Comparison of ENCODE assay signal across 8 mouse cellular contexts in the genomic region with DNA sequence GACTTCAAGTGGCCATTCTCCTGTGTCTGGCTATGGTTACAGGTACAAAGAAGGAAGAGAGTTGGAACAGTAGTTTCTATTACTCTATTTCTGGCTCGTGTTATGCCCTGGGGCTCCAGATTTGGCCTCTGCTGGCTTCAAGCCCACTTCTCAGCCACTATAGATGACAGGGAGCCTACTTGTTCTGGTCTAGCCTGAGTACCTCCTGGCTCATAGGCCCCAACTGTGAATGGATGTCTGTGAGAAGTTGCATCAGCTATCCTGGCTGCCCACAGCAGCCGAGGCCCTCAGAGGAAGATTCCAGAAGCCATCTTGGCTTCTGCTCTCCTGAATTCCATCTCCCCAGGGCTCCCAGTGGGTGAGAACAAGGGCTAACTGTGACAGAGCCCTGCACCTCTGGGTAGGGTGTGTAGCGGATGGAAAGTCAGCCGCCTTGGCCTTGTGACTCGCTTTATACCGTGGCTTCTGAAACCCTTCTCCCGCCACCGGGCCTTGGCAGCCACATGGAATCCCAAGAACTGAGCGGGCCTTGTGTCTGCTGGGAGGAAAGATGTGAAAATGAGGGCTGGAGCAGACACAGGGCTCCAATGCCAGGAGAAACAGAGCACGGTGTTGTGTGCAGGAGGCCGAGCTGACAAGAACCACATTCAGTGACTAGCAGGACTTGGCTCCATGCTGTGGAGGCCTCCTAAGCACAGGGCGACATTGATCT. TPM values are rescaled to one million over a fixed set of nuclear protein-coding genes. Genes with fewer than 3 reads are reported as not detected.
DNase-seq lines count a peak whose midpoint lies in the region; ATAC-seq and TF ChIP-seq lines count a peak whose summit lies in the region.

No protein-coding gene starts in this region.

- H3K27ac ChIP-seq in embryonic facial prominence, embryonic 15.5 days (replicated peaks): peak overlapping the region; percentile 4
- H3K27ac ChIP-seq in limb, embryonic 14.5 days (replicated peaks; ENCODE audit: low read depth, low read length): peak overlapping the region; percentile 81

- TF ChIP-seq POLR2A in limb, embryonic 14.5 days (IDR thresholded peaks at IDR 0.05; ENCODE audit: borderline replicate concordance, extremely low read depth, insufficient read depth, insufficient read length): no peak

- no peak overlapping the region for H3K4me3 ChIP-seq in embryonic facial prominence, embryonic 15.5 days (replicated peaks)
- no peak overlapping the region for H3K4me3 ChIP-seq in limb, embryonic 14.5 days (replicated peaks; ENCODE audit: low read length)

- peak; percentile 71 for ATAC-seq in embryonic facial prominence, embryonic 15.5 days (ENCODE audit: insufficient number of reproducible peaks, low FRiP score, low TSS enrichment, low read depth)
- ATAC-seq in limb, embryonic 14.5 days (ENCODE audit: low FRiP score, low read depth): peak; percentile 71

- H3K4me2 ChIP-seq in embryonic facial prominence, embryonic 15.5 days (replicated peaks): no peak overlapping the region
- no peak overlapping the region for H3K4me2 ChIP-seq in limb, embryonic 14.5 days (replicated peaks; ENCODE audit: low read depth, low read length, severe bottlenecking)

- H3K36me3 ChIP-seq in embryonic facial prominence, embryonic 15.5 days: no peaks in the 10 kb centered on the region
- H3K36me3 ChIP-seq in limb, embryonic 14.5 days (ENCODE audit: control insufficient read depth, insufficient read depth, low read length): no peaks in the 10 kb centered on the region

- intact Hi-C loops in heart, postnatal 10 days (cut with DNase I): no loop called here

- no peaks in the 10 kb centered on the region for H3K27me3 ChIP-seq in embryonic facial prominence, embryonic 15.5 days
- H3K27me3 ChIP-seq in limb, embryonic 14.5 days (ENCODE audit: control insufficient read depth, insufficient read depth, low read length): no peaks in the 10 kb centered on the region

- whole genome bisulfite sequencing in embryonic facial prominence, embryonic 15.5 days: 75% methylated on average over 12 of the region's 12 CpGs
- 72% methylated on average over 12 of the region's 12 CpGs for WGBS in limb, embryonic 14.5 days

- H3K4me1 ChIP-seq in embryonic facial prominence, embryonic 15.5 days: no peaks in the 10 kb centered on the region
- peaks cover 31% of the 10 kb centered on the region for H3K4me1 ChIP-seq in limb, embryonic 14.5 days (ENCODE audit: control insufficient read depth, insufficient read depth, low read length)

- peak; percentile 29 to 47 for DNase-seq in kidney, adult 8-10 months
- DNase-seq in kidney, postnatal 36 days: no peak
- peak; percentile 28 to 30 for DNase-seq in heart, postnatal 10 days
- peak; percentile 47 for DNase-seq in limb, embryonic 14.5 days (ENCODE audit: low spot score)
- no peak for DNase-seq in ovary, postnatal 10 days (ENCODE audit: low spot score)
- no peak for DNase-seq in spleen, postnatal 10 days (ENCODE audit: low spot score in 2 of 2)
- DNase-seq in thymus, postnatal 25 days: no peak

- H3K9me3 ChIP-seq in embryonic facial prominence, embryonic 15.5 days (replicated peaks): no peaks in the 10 kb centered on the region
- no peaks in the 10 kb centered on the region for H3K9me3 ChIP-seq in limb, embryonic 14.5 days (ENCODE audit: control insufficient read depth, low read length)

- no peak overlapping the region for H3K9ac ChIP-seq in embryonic facial prominence, embryonic 15.5 days
- H3K9ac ChIP-seq in limb, embryonic 14.5 days (ENCODE audit: low read depth, low read length, severe bottlenecking): no peak overlapping the region

RNA-seq across cellular contexts. Expression of gene Xylt1, which starts 55.1 kb away (rescaled TPM):
- polyA plus RNA-seq in embryonic facial prominence, embryonic 15.5 days (2015; fragmentation: Nextera tagmentation; extraction: Ambion mirVana): 2.3 and 2.7 TPM in 2 replicates
- 1 to 10 TPM; 6.4 to 6.8 TPM for total RNA-seq in heart, postnatal 10 days (2021)
- 9.9 and 13.0 TPM in 2 replicates for polyA plus RNA-seq in limb, embryonic 14.5 days (2012; rRNA removed)
- 4.2 and 4.8 TPM in 2 replicates for polyA plus RNA-seq in limb, embryonic 14.5 days (2014; fragmentation: Nextera tagmentation; extraction: Ambion mirVana)

Comparison
In these comparisons a context has a peak if more than half of its experiments do, and no peak if none do; other contexts are left out.
1. DNase-seq: peak in kidney, adult 8-10 months (2 of 2), heart, postnatal 10 days (2 of 2) and limb, embryonic 14.5 days (single experiment); none in kidney, postnatal 36 days (0 of 2), ovary, postnatal 10 days (single experiment), spleen, postnatal 10 days (0 of 2) and thymus, postnatal 25 days (single experiment).